Comparison of ENCODE assay signal across 10 mouse cellular contexts in genomic region chr3:131703134-131703533, GRCm38 (mm10).
DNase-seq lines count a peak whose midpoint lies in the region; ATAC-seq and TF ChIP-seq lines count a peak whose summit lies in the region.
"Had no signal": no experiment of that assay in that cellular context is flagged by ENCODE, and none has a peak within 500 bp of the region (broad histone marks: within the 10 kb centered on the region; RNA-seq: fewer than 3 reads in every experiment).

No protein-coding gene starts in this region.

- no peak overlapping the region for H3K4me2 ChIP-seq in heart, embryonic 11.5 days
- H3K4me2 ChIP-seq in lung, embryonic 14.5 days: no peak overlapping the region
- H3K4me2 ChIP-seq: embryonic facial prominence, embryonic 13.5 days had no signal

- no peak for TF ChIP-seq POLR2A in brain, embryonic 14.5 days (IDR thresholded peaks at IDR 0.05; ENCODE audit: borderline replicate concordance, extremely low read depth, insufficient read depth, insufficient read length, poor library complexity, severe bottlenecking)

- H3K4me1 ChIP-seq in heart, embryonic 11.5 days (ENCODE audit: control insufficient read depth, insufficient read depth, low read length): no peaks in the 10 kb centered on the region
- no peaks in the 10 kb centered on the region for H3K4me1 ChIP-seq in lung, embryonic 14.5 days (ENCODE audit: insufficient read depth)
- H3K4me1 ChIP-seq: embryonic facial prominence, embryonic 13.5 days had no signal

- H3K9ac ChIP-seq in heart, embryonic 11.5 days (ENCODE audit: low read depth, low read length): no peak overlapping the region
- no peak overlapping the region for H3K9ac ChIP-seq in lung, embryonic 14.5 days
- H3K9ac ChIP-seq: embryonic facial prominence, embryonic 13.5 days had no signal

- H3K9me3 ChIP-seq in heart, embryonic 11.5 days (replicated peaks; ENCODE audit: control insufficient read depth, low read length): no peaks in the 10 kb centered on the region
- H3K9me3 ChIP-seq in lung, embryonic 14.5 days (ENCODE audit: low read depth, low read length): no peaks in the 10 kb centered on the region
- H3K9me3 ChIP-seq: embryonic facial prominence, embryonic 13.5 days had no signal

- DNase-seq in heart, adult 11 months: peak; percentile 27
- peak; percentile 72 for DNase-seq in lung, embryonic 14.5 days
- DNase-seq in lung, postnatal 25 days (ENCODE audit: low spot score): no peak
- DNase-seq in brain, embryonic 14.5 days (ENCODE audit: low read depth): peak; percentile 65
- peak; percentile 57 for DNase-seq in lung, postnatal 10 days
- no peak for DNase-seq in frontal cortex, postnatal 25 days (ENCODE audit: low spot score in 2 of 2)
- DNase-seq in heart, adult 9 months (ENCODE audit: low spot score in 2 of 2): no peak

- H3K4me3 ChIP-seq in heart, embryonic 11.5 days (ENCODE audit: low read depth, low read length): no peak overlapping the region
- H3K4me3 ChIP-seq in lung, embryonic 14.5 days (ENCODE audit: low read depth, low read length): no peak overlapping the region
- H3K4me3 ChIP-seq: embryonic facial prominence, embryonic 13.5 days had no signal

- H3K36me3 ChIP-seq in heart, embryonic 11.5 days (ENCODE audit: control insufficient read depth, insufficient read depth, low read length): no peaks in the 10 kb centered on the region
- no peaks in the 10 kb centered on the region for H3K36me3 ChIP-seq in lung, embryonic 14.5 days (ENCODE audit: insufficient read depth)
- H3K36me3 ChIP-seq: embryonic facial prominence, embryonic 13.5 days; G1E had no signal

- peak; percentile 46 for TF ChIP-seq CTCF in lung, embryonic 14.5 days (IDR thresholded peaks at IDR 0.05; ENCODE audit: low read depth)
- no peak; the same call in 1 of the 2 replicates for TF ChIP-seq CTCF in brain, embryonic 14.5 days (IDR thresholded peaks at IDR 0.05; ENCODE audit: borderline replicate concordance, extremely low read depth, insufficient read depth, insufficient read length)

- no peak overlapping the region for H3K27ac ChIP-seq in heart, embryonic 11.5 days (ENCODE audit: low read depth, low read length)
- no peak overlapping the region for H3K27ac ChIP-seq in lung, embryonic 14.5 days (ENCODE audit: low read depth)
- H3K27ac ChIP-seq: embryonic facial prominence, embryonic 13.5 days had no signal

- no peaks in the 10 kb centered on the region for H3K27me3 ChIP-seq in heart, embryonic 11.5 days (ENCODE audit: control insufficient read depth, insufficient read depth, low read length)
- no peaks in the 10 kb centered on the region for H3K27me3 ChIP-seq in lung, embryonic 14.5 days (ENCODE audit: insufficient read depth, low read length)
- H3K27me3 ChIP-seq: embryonic facial prominence, embryonic 13.5 days had no signal

- ATAC-seq in heart, embryonic 11.5 days (replicated peaks; ENCODE audit: insufficient number of reproducible peaks, low FRiP score, low TSS enrichment): no peak
- ATAC-seq in lung, embryonic 14.5 days (ENCODE audit: insufficient read depth): no peak

Comparison
In these comparisons a context has a peak if more than half of its experiments do, and no peak if none do; other contexts are left out.
1. DNase-seq: peak in heart, adult 11 months (single experiment), lung, embryonic 14.5 days (single experiment), brain, embryonic 14.5 days (single experiment) and lung, postnatal 10 days (single experiment); none in lung, postnatal 25 days (single experiment), frontal cortex, postnatal 25 days (0 of 2) and heart, adult 9 months (0 of 2).